Mouse (Mus musculus) bone marrow, adult 2 months (tissue): ENCODE results near the gene Ccm2l. TPM values are rescaled to one million over a fixed set of nuclear protein-coding genes. Genes with fewer than 3 reads are reported as not detected.

Experiments
- H3K27ac ChIP-seq: fragments of 200-500 bp; 2 replicates; pipeline ENCODE4 v1.5.1; 2012; ENCODE audit warnings: low read depth, mild to moderate bottlenecking, control low read depth, inconsistent platforms, low read length; ENCODE audit not compliant: control insufficient read depth, poor library complexity, insufficient read depth
- H3K4me1 ChIP-seq: fragments of 200-500 bp; 2 replicates; pipeline ENCODE4 v1.6.1; 2011; ENCODE audit warnings: low read length; ENCODE audit not compliant: control insufficient read depth, insufficient read depth
- H3K4me3 ChIP-seq: fragments of 200-500 bp; replicated peaks from 2 replicates; pipeline ENCODE3; 2011; ENCODE audit warnings: mild to moderate bottlenecking, low read depth, low read length, control low read depth; ENCODE audit not compliant: control insufficient read depth
- CTCF ChIP-seq: fragments of 200-500 bp; IDR thresholded peaks from 2 replicates; pipeline ENCODE4 v1.5.1; 2011; ENCODE audit warnings: low read length, control low read depth; ENCODE audit not compliant: control insufficient read depth, insufficient read depth
- POLR2A ChIP-seq: fragments of 200-500 bp; IDR thresholded peaks from 2 replicates; pipeline ENCODE4 v1.6.1; 2011; ENCODE audit warnings: low read depth, mild to moderate bottlenecking, control low read depth, low read length, borderline replicate concordance; ENCODE audit not compliant: control insufficient read depth
- WGBS: fragments of 180-500 bp; shearing (Covaris S2); methylation state at CpG from one replicate; pipeline ENCODE4 v1.1.7; 2018; 5-methylcytosine and 5-hydroxymethylcytosine counted together
- polyA plus RNA-seq: library from polyadenylated mRNA; stranded (reverse); fragments of >200 nt; gene quantifications from 2 replicates; pipeline ENCODE4 v1.2.4, GENCODE M21; 2011; ENCODE audit warnings: low replicate concordance; ENCODE audit not compliant: missing spikeins, insufficient read depth, insufficient read length

Ccm2l gene
- polyA plus RNA-seq, 1 experiment, result 8.3 TPM

DNA sequence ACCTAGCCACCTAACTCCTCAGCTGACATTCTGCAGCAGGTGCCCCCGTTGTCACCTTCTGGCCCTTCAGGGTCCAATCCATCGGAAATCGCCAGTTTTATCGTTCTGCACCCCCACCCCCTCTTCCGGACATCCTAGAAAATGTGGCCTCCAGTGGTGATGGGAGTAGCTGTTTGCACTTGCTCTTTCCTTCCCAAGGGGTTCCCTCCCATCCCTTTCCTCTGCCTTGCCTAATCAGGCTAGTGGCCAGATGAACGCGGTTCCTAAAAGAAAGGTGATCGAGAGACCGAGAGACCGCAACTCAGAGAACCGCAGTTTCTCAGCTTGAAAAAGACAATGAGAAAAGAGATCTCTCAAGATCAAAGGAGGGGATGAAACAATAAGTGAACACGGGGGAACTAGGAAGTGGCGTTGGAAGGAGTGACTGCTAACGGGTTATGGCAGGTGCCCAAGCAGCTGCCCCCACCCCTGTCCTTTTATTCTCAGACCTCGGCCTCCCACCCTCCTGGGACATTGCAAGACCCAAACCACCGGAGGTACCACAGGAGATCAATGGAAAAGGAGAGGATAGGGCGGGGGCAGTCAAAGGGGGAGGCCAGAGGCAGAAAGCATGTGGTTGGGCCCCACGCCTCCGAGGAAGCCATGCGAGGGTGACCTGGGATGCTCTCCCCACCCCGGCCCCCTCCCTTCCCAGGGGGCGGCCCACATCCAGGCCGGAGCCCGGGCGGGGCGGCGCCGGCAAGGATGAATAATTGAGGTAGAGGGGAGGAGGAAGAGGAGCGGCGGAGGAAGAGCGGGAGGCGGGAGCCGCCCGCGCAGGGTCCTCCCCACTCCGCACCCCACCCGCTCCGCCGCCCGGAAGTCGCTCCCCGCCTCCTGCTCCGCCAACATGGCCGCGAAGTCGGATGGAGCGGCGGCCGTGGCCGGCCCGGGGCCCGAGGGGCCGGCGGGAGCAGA, 34.4 kb upstream of the Ccm2l start, which contains the start of gene Xkr7:
TSS of gene Xkr7 (plus strand) at position 727 of the 957 bp plus-strand sequence.
- Histone ChIP-seq H3K4me3 (no peak within 1 kb of the TSS), H3K4me1 (no peaks in the 10 kb centered on the region; the same call in 1 of the 2 replicates)
- 5% methylated on average over 47 of the region's 54 CpGs for WGBS

GRCm38 (mm10) chr2:153032083-153032842, 33.5 kb upstream of the Ccm2l start:
- Histone ChIP-seq H3K4me1 (no peaks in the 10 kb centered on the region; the same call in 1 of the 2 replicates), H3K4me3 (no peak overlapping the region), H3K27ac (no peak overlapping the region; the same call in 1 of the 2 replicates)
- WGBS, result 2% methylated on average over 57 of the region's 58 CpGs
- no peak; the same call in 1 of the 2 replicates for TF ChIP-seq POLR2A
- TF ChIP-seq CTCF, result peak; percentile 19; the same call in 1 of the 2 replicates

More for the DNA sequence above, 34.4 kb upstream of the Ccm2l start, which contains the start of gene Xkr7:
- TF ChIP-seq POLR2A (no peak; the same call in 1 of the 2 replicates), CTCF (no peak)
- H3K27ac ChIP-seq, result no peak within 1 kb of the TSS; the same call in 1 of the 2 replicates

- Histone ChIP-seq H3K4me1 (no peaks in the 10 kb centered on the region; the same call in 1 of the 2 replicates), H3K27ac (no peak overlapping the region), H3K4me3 (no peak overlapping the region)
- 22% methylated on average over 4 of the region's 4 CpGs for WGBS
- TF ChIP-seq POLR2A (no peak), CTCF (no peak)
Observed at GRCm38 (mm10) chr2:153032973-153033372, 32.8 kb upstream of the Ccm2l start.

DNA sequence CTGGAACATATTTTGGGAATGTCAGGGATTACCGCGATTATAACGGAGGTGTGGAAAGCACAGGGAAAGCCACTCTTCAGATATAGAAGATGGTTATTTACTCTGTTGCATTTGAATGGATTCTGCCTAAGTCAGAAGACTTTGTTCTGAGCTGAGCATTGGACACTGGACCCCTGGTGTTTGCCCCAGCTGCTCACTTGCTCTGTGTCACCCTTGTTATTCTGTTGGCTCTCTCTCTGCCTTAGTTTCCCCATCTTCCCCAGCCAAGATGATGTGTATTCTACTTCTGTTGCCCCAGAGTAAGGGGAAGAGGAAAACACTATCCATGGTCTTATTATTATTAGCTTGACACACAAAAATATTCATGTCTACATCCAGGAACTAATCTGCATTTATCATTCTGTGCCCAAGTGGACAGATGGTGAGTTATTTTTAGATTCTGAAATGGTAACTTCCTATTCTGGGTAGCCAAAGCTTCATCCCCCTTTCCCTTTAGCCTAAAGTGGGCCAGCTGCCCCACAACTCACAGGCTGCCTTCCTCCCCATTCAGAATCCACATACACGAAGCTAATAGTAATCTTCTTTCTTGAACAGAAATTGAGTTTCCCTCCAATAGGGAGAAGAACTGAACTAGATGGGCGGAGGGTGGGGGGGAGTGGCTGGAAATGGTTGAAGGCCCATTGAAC, 32.1 kb upstream of the Ccm2l start:
- TF ChIP-seq POLR2A (no peak), CTCF (no peak)
- H3K4me1 ChIP-seq, result no peaks in the 10 kb centered on the region; the same call in 1 of the 2 replicates
- H3K27ac ChIP-seq, result no peak overlapping the region
- no peak overlapping the region for H3K4me3 ChIP-seq
- 64% methylated on average over 5 of the region's 5 CpGs for WGBS

- 28% methylated on average over 2 of the region's 2 CpGs for WGBS
- no peaks in the 10 kb centered on the region; the same call in 1 of the 2 replicates for H3K4me1 ChIP-seq
- no peak for TF ChIP-seq POLR2A
- no peak for TF ChIP-seq CTCF
- H3K27ac ChIP-seq, result no peak overlapping the region
- H3K4me3 ChIP-seq, result no peak overlapping the region
Observed at GRCm38 (mm10) chr2:153036690-153037089, 29.1 kb upstream of the Ccm2l start.

DNA sequence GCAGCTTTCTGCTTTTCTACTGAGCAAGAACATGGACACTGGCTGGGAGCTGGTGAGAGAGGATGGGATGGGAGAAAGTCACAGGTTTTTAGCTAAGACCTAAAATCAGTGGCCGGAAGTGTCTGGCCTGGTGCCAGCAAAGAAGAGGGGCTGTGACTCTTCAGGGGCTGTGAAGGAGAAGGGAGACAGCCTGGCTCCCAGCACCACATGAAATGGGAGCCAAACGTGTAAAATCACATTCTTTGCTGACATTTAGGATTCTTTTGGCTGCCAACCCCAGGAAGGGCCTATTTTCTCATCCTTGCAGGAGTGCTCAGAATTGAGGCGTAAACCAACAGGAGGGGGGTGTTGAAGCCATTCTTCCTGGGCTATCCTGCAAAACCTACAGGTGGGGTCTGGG, 21.9 kb upstream of the Ccm2l start:
- no peak for TF ChIP-seq CTCF
- TF ChIP-seq POLR2A, result no peak
- H3K4me3 ChIP-seq, result no peak overlapping the region
- H3K4me1 ChIP-seq, result no peaks in the 10 kb centered on the region; the same call in 1 of the 2 replicates
- no peak overlapping the region for H3K27ac ChIP-seq
- 75% methylated on average over 3 of the region's 3 CpGs for WGBS

DNA sequence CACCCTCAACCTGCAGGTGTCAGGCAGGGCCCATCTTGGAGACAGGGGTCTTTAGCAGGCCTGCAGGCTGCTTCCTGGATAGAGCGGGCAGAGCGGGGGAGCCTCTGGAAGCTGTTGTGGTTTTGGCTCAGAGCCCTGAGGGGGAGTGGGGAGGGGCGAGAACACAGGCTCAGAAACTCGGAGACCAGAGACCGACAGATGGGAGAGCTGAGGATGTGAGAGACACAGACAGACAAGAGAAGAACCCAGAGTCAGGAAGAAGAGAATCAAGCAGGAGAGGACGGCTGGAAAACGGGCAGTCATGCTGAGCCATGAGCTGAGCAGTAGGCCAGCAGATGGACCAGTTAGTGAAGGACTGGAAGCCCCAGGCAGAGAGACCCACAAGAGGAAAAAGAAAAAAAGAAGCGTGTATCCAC, 19.9 kb upstream of the Ccm2l start:
- no peak overlapping the region for H3K4me3 ChIP-seq
- no peak for TF ChIP-seq POLR2A
- no peak for TF ChIP-seq CTCF
- H3K27ac ChIP-seq, result no peak overlapping the region
- no peaks in the 10 kb centered on the region; the same call in 1 of the 2 replicates for H3K4me1 ChIP-seq
- WGBS, result 7% methylated on average over 8 of the region's 8 CpGs

GRCm38 (mm10) chr2:153047828-153048465, 17.8 kb upstream of the Ccm2l start:
- WGBS, result 51% methylated on average over 17 of the region's 17 CpGs
- Histone ChIP-seq H3K27ac (no peak overlapping the region), H3K4me1 (peaks cover 1% of the 10 kb centered on the region; the same call in 1 of the 2 replicates), H3K4me3 (no peak overlapping the region)
- TF ChIP-seq POLR2A, result no peak
- peak; percentile 81 for TF ChIP-seq CTCF
